Mouse (Mus musculus) midbrain, embryonic 16.5 days (tissue): ENCODE measurements at regions not wholly inside any gene's neighbourhood (a gene's known extent, or its start where the extent isn't known, plus 50 kb on each side); places are given as distances from the start of the nearest gene placed in this dataset.

Experiments
- ATAC-seq: fragments of 200-750 bp; cut with Nextera tagmentation; 2 replicates; pipeline ENCODE4 v1.8.0; 2017; ENCODE audit warnings: moderate TSS enrichment
- H3K27ac ChIP-seq: fragments of 300-500 bp; sonication (generic); 2 replicates; pipeline ENCODE4 v1.5.1; 2014; ENCODE audit warnings: mild to moderate bottlenecking, low read length, mixed read lengths
- H3K27me3 ChIP-seq: fragments of 300-500 bp; sonication (generic); 2 replicates; pipeline ENCODE4 v1.6.1; 2014; ENCODE audit warnings: low read depth, low read length, mixed read lengths; ENCODE audit not compliant: control insufficient read depth, insufficient read depth
- H3K36me3 ChIP-seq: fragments of 300-500 bp; sonication (generic); 2 replicates; pipeline ENCODE4 v1.6.1; 2014; ENCODE audit warnings: mild to moderate bottlenecking, low read length, moderate library complexity, mixed read lengths; ENCODE audit not compliant: control insufficient read depth, insufficient read depth
- H3K4me1 ChIP-seq: fragments of 300-500 bp; sonication (generic); 2 replicates; pipeline ENCODE4 v1.6.1; 2014; ENCODE audit warnings: mild to moderate bottlenecking, low read length, mixed read lengths; ENCODE audit not compliant: control insufficient read depth, insufficient read depth
- H3K4me2 ChIP-seq: fragments of 300-500 bp; sonication (generic); 2 replicates; pipeline ENCODE4 v1.6.1; 2014; ENCODE audit warnings: mild to moderate bottlenecking, low read length, mixed read lengths
- H3K4me3 ChIP-seq: fragments of 300-500 bp; sonication (generic); 2 replicates; pipeline ENCODE4 v1.5.1; 2014; ENCODE audit warnings: low read depth, mild to moderate bottlenecking, low read length, moderate library complexity, mixed read lengths
- H3K9ac ChIP-seq: fragments of 300-500 bp; sonication (generic); 2 replicates; pipeline ENCODE4 v1.6.1; 2014; ENCODE audit warnings: low read depth, low read length, mixed read lengths
- H3K9me3 ChIP-seq: fragments of 300-500 bp; sonication (generic); replicated peaks from 2 replicates; pipeline ENCODE4 v1.6.1; 2014; ENCODE audit warnings: mild to moderate bottlenecking, low read length, mixed read lengths; ENCODE audit not compliant: control insufficient read depth, poor library complexity, severe bottlenecking
- WGBS: fragments of 180-500 bp; shearing (Covaris S2); extraction: QIAGEN DNeasy Blood & Tissue Kit; methylation state at CpG from one replicate; pipeline ENCODE4 v1.1.7; 2014; 5-methylcytosine and 5-hydroxymethylcytosine counted together

DNA sequence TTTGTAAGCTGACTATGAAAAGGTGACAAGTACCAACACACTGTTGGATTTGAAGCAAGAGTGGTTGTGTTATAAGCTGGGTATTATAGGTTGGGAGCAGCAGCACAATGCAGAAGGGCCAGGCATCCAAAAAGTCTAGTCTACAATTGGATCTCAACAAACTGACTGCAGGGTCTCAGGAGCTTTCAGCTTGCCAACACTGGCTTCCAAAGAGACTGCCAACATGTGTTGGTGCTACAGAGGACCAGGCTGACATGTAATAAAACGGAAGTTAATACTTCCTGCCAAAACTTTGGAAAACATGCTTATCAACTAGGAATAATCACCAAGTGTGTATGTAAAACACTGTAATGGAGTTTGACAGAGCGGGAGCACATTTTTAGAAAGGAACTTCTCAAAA is 170.3 kb upstream of the Gm5148 start:
- Histone ChIP-seq H3K27ac (no peak overlapping the region), H3K36me3 (no peaks in the 10 kb centered on the region), H3K27me3 (no peaks in the 10 kb centered on the region), H3K4me2 (no peak overlapping the region), H3K4me1 (peaks cover 5% of the 10 kb centered on the region), H3K9ac (no peak overlapping the region), H3K4me3 (no peak overlapping the region), H3K9me3 (no peaks in the 10 kb centered on the region)
- no peak for ATAC-seq
- 90% methylated on average over 2 of the region's 2 CpGs for WGBS

DNA sequence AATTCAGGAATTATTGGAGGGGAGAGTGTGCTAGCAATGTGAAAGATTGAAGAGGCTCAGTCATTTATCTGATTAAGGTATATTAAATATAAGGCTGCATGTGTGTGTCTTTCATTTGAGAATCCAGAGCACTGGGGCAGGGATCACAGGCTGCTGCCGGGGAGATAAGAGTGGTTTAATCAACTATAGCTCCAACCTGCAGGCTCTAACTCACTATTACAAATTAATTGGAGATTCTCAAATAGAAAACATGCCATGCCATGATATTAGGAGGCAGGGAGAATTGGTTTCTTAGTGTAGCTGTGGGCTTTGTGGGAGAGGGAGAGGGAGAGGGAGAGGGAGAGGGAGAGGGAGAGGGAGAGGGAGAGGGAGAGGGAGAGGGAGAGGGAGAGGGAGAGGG is 165.9 kb upstream of the Gm5148 start:
- Histone ChIP-seq H3K4me3 (no peak overlapping the region), H3K36me3 (no peaks in the 10 kb centered on the region), H3K9ac (no peak overlapping the region), H3K9me3 (no peaks in the 10 kb centered on the region), H3K27me3 (no peaks in the 10 kb centered on the region), H3K4me1 (no peaks in the 10 kb centered on the region), H3K4me2 (no peak overlapping the region), H3K27ac (no peak overlapping the region)
- ATAC-seq: no peak
- 57% methylated on average over 1 of the region's 1 CpGs for WGBS

DNA sequence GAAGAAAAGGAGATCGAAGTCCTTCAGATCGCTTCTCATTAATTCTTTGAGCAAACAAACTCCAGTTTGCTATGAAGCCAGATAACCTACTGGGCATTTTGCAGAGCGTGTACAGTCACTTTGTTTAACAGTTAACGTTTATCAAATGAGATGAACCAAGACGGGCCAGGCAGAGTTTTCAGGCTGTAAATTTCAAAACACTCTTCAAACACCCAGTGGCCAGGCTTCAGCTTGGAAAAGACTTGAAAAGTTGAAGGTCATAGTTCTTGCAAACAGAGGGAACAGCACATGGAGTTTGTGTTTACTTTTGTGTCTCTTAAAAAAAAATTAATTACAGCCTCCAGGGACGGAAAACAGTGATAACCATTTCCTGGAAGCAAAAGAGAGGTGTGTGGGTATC is 164.2 kb upstream of the Gm5148 start:
- Histone ChIP-seq H3K4me2 (no peak overlapping the region), H3K27ac (no peak overlapping the region), H3K9me3 (no peaks in the 10 kb centered on the region), H3K4me1 (no peaks in the 10 kb centered on the region), H3K4me3 (no peak overlapping the region), H3K27me3 (no peaks in the 10 kb centered on the region), H3K36me3 (no peaks in the 10 kb centered on the region), H3K9ac (no peak overlapping the region)
- 59% methylated on average over 6 of the region's 6 CpGs for WGBS
- no peak for ATAC-seq

DNA sequence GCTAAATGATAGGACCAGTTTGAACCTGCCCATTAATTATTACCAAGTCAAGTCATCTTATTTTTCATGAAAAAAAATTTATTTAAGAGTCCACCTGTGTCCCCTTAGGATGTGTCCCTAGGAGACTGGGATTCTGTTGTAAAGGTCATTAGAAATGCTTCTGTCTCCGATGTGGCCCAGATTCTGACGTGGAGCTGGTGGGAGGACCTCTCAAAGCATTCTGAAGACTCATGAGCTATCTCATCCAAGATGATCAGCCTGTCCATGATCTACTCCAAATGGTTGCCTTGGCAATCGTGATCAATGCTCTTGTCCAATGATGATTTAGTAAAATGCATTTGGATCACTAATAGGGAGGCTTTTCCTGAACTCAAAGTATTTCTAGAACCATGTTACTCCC is 163.4 kb upstream of the Gm5148 start:
- H3K27me3 ChIP-seq: no peaks in the 10 kb centered on the region
- no peak for ATAC-seq
- no peak overlapping the region for H3K27ac ChIP-seq
- H3K9ac ChIP-seq: no peak overlapping the region
- no peaks in the 10 kb centered on the region for H3K36me3 ChIP-seq
- no peaks in the 10 kb centered on the region for H3K4me1 ChIP-seq
- 86% methylated on average over 3 of the region's 3 CpGs for WGBS
- no peaks in the 10 kb centered on the region for H3K9me3 ChIP-seq
- no peak overlapping the region for H3K4me3 ChIP-seq
- no peak overlapping the region for H3K4me2 ChIP-seq

DNA sequence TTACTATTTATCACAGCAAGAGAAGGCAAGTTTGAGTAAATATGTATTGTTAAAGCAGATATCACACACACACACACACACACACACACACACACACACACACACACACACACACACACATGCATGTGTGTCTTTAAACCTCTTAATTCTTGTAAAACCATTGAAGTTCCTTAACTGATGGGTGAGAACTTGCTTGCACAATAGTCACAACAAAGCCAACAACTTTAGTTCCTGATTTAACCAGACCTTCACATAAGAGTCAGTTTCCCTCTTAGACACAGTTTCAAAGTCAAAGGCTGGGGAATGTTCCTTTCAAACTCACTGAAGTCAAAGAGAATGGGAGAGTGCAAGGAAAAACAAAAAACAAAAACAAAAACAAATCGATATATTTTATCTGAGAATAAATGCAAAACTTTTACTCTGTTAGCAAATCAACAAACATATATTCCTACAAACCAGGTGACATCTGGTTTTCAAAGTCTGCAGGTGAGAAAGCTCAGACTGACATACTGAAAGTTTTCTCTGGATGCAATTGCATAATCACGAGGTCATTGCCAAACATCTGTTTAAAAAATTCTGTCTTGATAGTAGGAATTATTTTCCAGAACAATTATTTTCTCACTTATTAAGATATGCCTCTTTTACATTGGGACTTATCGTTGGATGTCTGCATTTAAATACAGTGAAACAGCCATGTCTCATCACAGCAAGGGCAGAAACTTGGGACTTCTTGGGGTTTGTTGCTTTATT is 162.6 kb upstream of the Gm5148 start:
- Histone ChIP-seq H3K36me3 (no peaks in the 10 kb centered on the region), H3K9me3 (no peaks in the 10 kb centered on the region), H3K27ac (no peak overlapping the region), H3K27me3 (no peaks in the 10 kb centered on the region), H3K4me3 (no peak overlapping the region), H3K4me1 (no peaks in the 10 kb centered on the region), H3K9ac (no peak overlapping the region), H3K4me2 (no peak overlapping the region)
- no peak for ATAC-seq
- 93% methylated on average over 3 of the region's 3 CpGs for WGBS

DNA sequence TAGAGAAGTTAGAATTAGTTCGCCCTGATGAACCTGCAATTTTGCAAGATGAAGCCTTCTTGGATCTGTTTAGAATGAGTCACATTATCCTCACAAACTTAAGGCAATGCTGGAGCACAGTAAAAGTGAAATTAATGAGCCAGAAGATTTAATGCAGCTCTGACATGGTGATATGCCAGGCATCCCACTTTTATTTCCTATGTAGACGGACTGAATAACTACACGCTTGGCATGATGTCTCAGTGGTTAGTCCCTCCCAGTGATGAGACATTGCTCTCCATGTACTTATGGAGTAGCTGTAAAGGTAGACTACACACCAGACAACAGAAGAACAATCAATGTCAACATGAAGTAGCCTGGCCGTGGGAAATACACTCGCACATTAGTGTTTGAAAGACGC is 161.5 kb upstream of the Gm5148 start:
- 94% methylated on average over 6 of the region's 6 CpGs for WGBS

DNA sequence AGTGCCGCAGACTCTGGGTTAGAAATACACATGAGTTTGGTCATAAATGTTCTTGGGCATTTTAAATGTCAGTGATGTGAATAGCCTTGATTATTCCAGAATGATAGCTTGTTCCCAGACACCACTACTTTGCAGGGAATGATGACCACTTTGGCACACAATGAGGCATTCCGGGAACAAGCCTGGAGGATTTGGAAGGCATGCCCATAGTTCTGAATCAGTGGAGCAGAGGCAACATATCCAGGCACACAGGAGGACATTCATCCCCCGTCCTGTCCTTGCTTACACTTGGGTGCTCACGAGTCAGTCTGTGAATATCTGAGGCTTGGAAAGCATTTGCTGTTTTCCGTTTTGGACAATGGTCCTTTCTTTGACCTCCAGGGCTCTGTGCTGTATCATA is 158.1 kb upstream of the Gm5148 start:
- WGBS: 33% methylated on average over 5 of the region's 5 CpGs
- Histone ChIP-seq H3K9me3 (no peaks in the 10 kb centered on the region), H3K27ac (no peak overlapping the region), H3K4me3 (no peak overlapping the region), H3K9ac (no peak overlapping the region), H3K36me3 (no peaks in the 10 kb centered on the region), H3K4me1 (no peaks in the 10 kb centered on the region), H3K27me3 (no peaks in the 10 kb centered on the region), H3K4me2 (no peak overlapping the region)
- no peak for ATAC-seq

More for the DNA sequence above, 161.5 kb upstream of the Gm5148 start:
- H3K4me3 ChIP-seq: no peak overlapping the region
- no peaks in the 10 kb centered on the region for H3K36me3 ChIP-seq
- no peaks in the 10 kb centered on the region for H3K9me3 ChIP-seq
- no peaks in the 10 kb centered on the region for H3K4me1 ChIP-seq
- H3K9ac ChIP-seq: no peak overlapping the region
- no peak overlapping the region for H3K4me2 ChIP-seq
- H3K27ac ChIP-seq: no peak overlapping the region
- no peaks in the 10 kb centered on the region for H3K27me3 ChIP-seq
- no peak for ATAC-seq

DNA sequence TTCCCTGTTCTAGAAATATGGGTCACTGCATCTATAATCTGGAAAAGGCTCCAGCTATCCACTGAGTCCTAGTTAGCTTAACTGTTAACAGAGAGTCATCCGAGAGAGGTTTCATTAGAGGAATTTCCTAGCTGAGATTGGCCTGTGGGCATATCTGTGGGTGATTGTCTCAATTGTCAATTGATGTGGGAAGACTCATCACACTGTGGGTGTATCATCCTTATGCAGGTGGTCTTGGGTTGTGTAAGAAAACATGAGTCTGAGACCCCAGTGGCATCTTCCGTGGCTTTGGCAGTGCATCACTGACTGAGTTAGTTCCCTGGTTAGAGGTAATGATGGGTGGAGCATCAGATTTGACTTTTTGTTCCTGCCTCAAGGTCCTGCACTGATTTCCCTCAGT is 156.7 kb upstream of the Gm5148 start:
- no peak for ATAC-seq
- Histone ChIP-seq H3K9me3 (no peaks in the 10 kb centered on the region), H3K36me3 (no peaks in the 10 kb centered on the region), H3K4me3 (no peak overlapping the region), H3K9ac (no peak overlapping the region), H3K4me2 (no peak overlapping the region), H3K4me1 (no peaks in the 10 kb centered on the region), H3K27me3 (no peaks in the 10 kb centered on the region), H3K27ac (no peak overlapping the region)
- WGBS: 87% methylated on average over 2 of the region's 2 CpGs

DNA sequence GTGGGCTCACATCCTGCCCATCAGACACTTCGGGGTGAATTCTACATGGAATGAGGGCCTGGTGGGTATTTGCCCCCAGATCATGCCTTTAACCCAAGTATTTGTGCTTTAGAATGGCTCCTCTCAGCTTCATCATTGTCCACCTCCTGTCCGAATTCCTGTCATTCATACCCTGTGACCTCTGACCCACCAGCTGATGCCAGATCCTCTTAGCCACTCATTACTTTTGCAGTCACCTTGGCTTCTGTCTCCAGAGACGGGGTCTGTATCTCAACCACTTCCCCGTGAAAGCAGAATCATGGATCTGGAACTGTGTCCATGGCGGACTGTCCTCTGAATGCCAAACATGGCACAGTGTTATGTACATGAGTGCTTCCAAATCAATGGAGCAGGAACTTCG is 154.8 kb upstream of the Gm5148 start:
- no peak overlapping the region for H3K4me2 ChIP-seq
- no peak overlapping the region for H3K4me3 ChIP-seq
- H3K4me1 ChIP-seq: peaks cover 3% of the 10 kb centered on the region; the same call in 1 of the 2 replicates
- no peaks in the 10 kb centered on the region for H3K9me3 ChIP-seq
- H3K27ac ChIP-seq: no peak overlapping the region
- no peak for ATAC-seq
- 54% methylated on average over 6 of the region's 6 CpGs for WGBS
- H3K9ac ChIP-seq: no peak overlapping the region
- no peaks in the 10 kb centered on the region for H3K36me3 ChIP-seq
- no peaks in the 10 kb centered on the region for H3K27me3 ChIP-seq
